Mouse (Mus musculus) ovary, postnatal 36 days (tissue): ENCODE measurements at regions not wholly inside any gene's neighbourhood (a gene's known extent, or its start where the extent isn't known, plus 50 kb on each side); places are given as distances from the start of the nearest gene placed in this dataset.
"Not testable (repeated sequence)": the region's sequence is repeated elsewhere in the genome, so short reads cannot be mapped to it uniquely, and the experiment has no call there.

Source experiments
- DNase-seq: peaks from one replicate; pipeline ENCODE4 v3.0.0; 2022; ENCODE audit warnings: low spot score, mixed read lengths

GRCm38 (mm10) chr12:10445738-10446137 lies 55.2 kb downstream of the Rdh14 start:
- no peak for DNase-seq

GRCm38 (mm10) chr12:10457960-10458655 lies 67.5 kb downstream of the Rdh14 start:
- DNase-seq = no peak

GRCm38 (mm10) chr12:10461796-10462195 lies 71.2 kb downstream of the Rdh14 start:
- DNase-seq = no peak

- no peak for DNase-seq
These were observed 72.4 kb downstream of the Rdh14 start for GRCm38 (mm10) chr12:10462956-10463355.

GRCm38 (mm10) chr12:10473986-10474385 lies 83.4 kb downstream of the Rdh14 start:
- no peak for DNase-seq

GRCm38 (mm10) chr12:10480781-10481180 lies 90.2 kb downstream of the Rdh14 start:
- DNase-seq = no peak

- DNase-seq = no peak
These were observed 91.9 kb downstream of the Rdh14 start for GRCm38 (mm10) chr12:10482294-10483010.

- DNase-seq = no peak
These were observed 116.1 kb downstream of the Rdh14 start for GRCm38 (mm10) chr12:10506721-10507120.

GRCm38 (mm10) chr12:10513526-10513925 lies 123.0 kb downstream of the Rdh14 start:
- no peak for DNase-seq

GRCm38 (mm10) chr12:10514278-10514677 lies 123.7 kb downstream of the Rdh14 start:
- no peak for DNase-seq

GRCm38 (mm10) chr12:10524509-10525286 lies 134.1 kb downstream of the Rdh14 start:
- DNase-seq = no peak

- DNase-seq = no peak
These were observed 135.4 kb downstream of the Rdh14 start for GRCm38 (mm10) chr12:10525934-10526333.

GRCm38 (mm10) chr12:10529077-10529476 lies 138.5 kb downstream of the Rdh14 start:
- no peak for DNase-seq

- no peak for DNase-seq
These were observed 140.4 kb downstream of the Rdh14 start for GRCm38 (mm10) chr12:10530996-10531395.

GRCm38 (mm10) chr12:10533971-10534370 lies 143.4 kb downstream of the Rdh14 start:
- no peak for DNase-seq

GRCm38 (mm10) chr12:10536239-10536638 lies 145.7 kb downstream of the Rdh14 start:
- no peak for DNase-seq

- peak; percentile 24 for DNase-seq
These were observed 146.5 kb downstream of the Rdh14 start for GRCm38 (mm10) chr12:10537069-10537468.

- DNase-seq = no peak
These were observed 159.1 kb downstream of the Rdh14 start for GRCm38 (mm10) chr12:10549481-10550201.

GRCm38 (mm10) chr12:10554701-10555100 lies 164.1 kb downstream of the Rdh14 start:
- not testable (repeated sequence) for DNase-seq

- no peak for DNase-seq
These were observed 172.4 kb downstream of the Rdh14 start for GRCm38 (mm10) chr12:10562966-10563365.

- no peak for DNase-seq
These were observed 177.3 kb downstream of the Rdh14 start for GRCm38 (mm10) chr12:10567881-10568280.
